Mouse (Mus musculus) liver, postnatal 0 days (tissue): Measurements from ENCODE around the gene Fnbp4.

Source experiments
- CTCF ChIP-seq: sonication (generic); IDR thresholded peaks from 2 replicates; pipeline ENCODE4 v1.5.1; 2016; ENCODE audit warnings: antibody characterized with exemption, low read depth
- EP300 ChIP-seq: IDR thresholded peaks from 2 replicates; pipeline ENCODE4 v1.6.1; 2016; ENCODE audit warnings: antibody characterized with exemption, low read depth, mild to moderate bottlenecking

- no peak for TF ChIP-seq CTCF
- no peak for TF ChIP-seq EP300
Observed at GRCm38 (mm10) chr2:90828739-90829138, 83.6 kb downstream of the Fnbp4 start.
